Mouse (Mus musculus) C2C12 (cell line): ENCODE results near the gene Ptpra.

ENCODE experiments used
- CEBPB ChIP-seq: IDR thresholded peaks from one replicate; pipeline ENCODE4 v1.6.1; 2011; ENCODE audit warnings: low read depth, mild to moderate bottlenecking, control low read depth, moderate library complexity
- CTCF ChIP-seq: IDR thresholded peaks from one replicate; pipeline ENCODE4 v1.5.1; 2011; ENCODE audit not compliant: control insufficient read depth, insufficient read depth, insufficient read length
- FOSL1 ChIP-seq: IDR thresholded peaks from one replicate; pipeline ENCODE4 v1.8.0; 2011; ENCODE audit warnings: mild to moderate bottlenecking, low read length; ENCODE audit not compliant: poor library complexity, insufficient read depth, severe bottlenecking
- MAX ChIP-seq: IDR thresholded peaks from one replicate; pipeline ENCODE4 v1.6.1; 2011; ENCODE audit warnings: mild to moderate bottlenecking, control low read depth
- MYOD1 ChIP-seq: IDR thresholded peaks from one replicate; pipeline ENCODE4 v1.6.1; 2011; ENCODE audit warnings: low read depth; ENCODE audit not compliant: control insufficient read depth, insufficient read length
- MYOG ChIP-seq: IDR thresholded peaks from one replicate; pipeline ENCODE4 v1.6.1; 2011; ENCODE audit not compliant: control insufficient read depth, insufficient read length; ENCODE audit errors: extremely low read depth
- USF1 ChIP-seq: IDR thresholded peaks from one replicate; pipeline ENCODE4 v1.6.1; 2011; ENCODE audit warnings: low read depth, mild to moderate bottlenecking, control low read depth, moderate library complexity

GRCm38 (mm10) chr2:130577021-130577420 is 126.9 kb downstream of the Ptpra start:
- TF ChIP-seq CTCF, result no peak
- TF ChIP-seq CEBPB, result no peak
- TF ChIP-seq MYOG, result no peak
- TF ChIP-seq MAX, result no peak
- no peak for TF ChIP-seq USF1
- TF ChIP-seq FOSL1, result no peak
- no peak for TF ChIP-seq MYOD1
